Mouse (Mus musculus): ENCODE data around the gene AI597479.
"Not testable (repeated sequence)": the region's sequence is repeated elsewhere in the genome, so short reads cannot be mapped to it uniquely, and the experiment has no call there.

Gene AI597479

DNA sequence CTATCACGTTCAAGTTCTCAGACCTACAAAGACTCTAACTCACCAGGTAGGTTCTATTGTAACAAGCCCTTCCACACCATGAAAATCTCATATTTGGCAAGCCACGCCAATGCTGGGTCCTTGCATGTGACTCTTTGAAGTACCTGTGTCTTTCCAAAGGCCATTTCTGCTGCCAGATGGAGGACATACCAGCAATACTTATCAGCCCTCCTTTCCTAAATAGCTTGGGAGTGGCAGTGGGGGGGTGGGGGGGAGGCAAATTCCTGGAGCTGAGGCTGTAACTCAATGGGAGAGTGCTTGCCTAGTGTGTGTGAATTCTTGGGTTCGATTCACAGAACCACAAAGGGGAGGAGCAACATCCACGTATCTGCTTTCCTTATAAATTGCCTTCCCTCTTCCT, 26.2 kb downstream of the AI597479 start:
- no peak for ATAC-seq (ENCODE audit: low TSS enrichment)

DNA sequence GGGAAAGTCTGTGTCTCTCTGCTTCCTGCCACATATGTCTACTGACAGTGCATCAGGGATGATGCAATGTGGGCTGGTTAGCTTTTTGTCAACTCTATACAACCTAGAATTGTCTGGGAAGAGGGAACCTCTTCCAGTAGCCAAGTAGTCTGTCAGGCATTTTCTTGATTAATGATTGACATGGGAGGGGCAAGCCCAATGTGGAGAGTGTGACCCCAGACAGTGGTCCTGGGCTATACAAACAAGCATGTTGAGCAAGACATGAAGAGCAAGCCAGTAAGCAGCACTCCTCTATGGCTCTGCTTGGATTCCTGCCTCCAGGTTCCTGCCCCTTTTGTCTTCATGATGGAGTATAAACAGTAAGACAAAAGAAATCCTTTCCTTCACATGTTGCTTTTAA, 28.7 kb downstream of the AI597479 start:
- ATAC-seq (ENCODE audit: low TSS enrichment) = no peak

DNA sequence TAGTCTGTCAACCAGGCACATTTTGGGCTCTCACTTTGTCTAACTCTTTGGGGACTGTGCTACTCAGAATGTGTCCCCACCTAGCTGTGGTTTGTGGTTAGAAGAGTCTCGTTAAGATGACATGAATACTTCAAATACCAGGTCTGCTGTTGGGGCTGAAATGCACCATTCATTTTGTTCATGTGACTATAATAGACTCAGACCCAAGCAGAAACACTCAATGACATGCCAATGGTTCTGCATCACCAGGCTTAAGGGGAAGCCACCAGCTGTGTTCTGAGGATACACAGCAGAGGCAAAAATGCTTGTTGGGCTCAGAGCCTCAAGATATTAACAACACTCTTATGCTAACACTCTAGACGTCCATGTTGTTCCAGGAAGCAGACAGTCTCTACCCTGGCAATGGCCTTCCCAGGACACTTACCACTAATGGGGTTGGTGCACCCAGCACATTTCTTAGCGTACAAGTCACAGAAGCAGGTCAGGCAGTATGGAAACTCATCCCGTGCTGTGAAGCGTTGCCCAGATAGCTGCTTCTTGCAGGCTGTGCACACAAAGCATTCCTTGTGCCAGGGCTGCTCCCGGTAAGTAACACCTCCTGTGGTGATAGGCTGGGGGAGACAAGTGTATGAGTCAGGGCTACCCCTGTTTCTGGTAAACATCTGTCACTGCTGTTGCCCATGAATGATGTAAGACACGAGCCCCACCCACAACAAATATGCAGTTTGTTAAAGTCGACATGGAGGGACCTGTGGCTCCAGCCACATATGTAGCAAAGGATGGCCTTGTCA, 29.5 kb downstream of the AI597479 start:
- ATAC-seq (ENCODE audit: low TSS enrichment) = peak; percentile 31; the same call in 1 of the 2 replicates

DNA sequence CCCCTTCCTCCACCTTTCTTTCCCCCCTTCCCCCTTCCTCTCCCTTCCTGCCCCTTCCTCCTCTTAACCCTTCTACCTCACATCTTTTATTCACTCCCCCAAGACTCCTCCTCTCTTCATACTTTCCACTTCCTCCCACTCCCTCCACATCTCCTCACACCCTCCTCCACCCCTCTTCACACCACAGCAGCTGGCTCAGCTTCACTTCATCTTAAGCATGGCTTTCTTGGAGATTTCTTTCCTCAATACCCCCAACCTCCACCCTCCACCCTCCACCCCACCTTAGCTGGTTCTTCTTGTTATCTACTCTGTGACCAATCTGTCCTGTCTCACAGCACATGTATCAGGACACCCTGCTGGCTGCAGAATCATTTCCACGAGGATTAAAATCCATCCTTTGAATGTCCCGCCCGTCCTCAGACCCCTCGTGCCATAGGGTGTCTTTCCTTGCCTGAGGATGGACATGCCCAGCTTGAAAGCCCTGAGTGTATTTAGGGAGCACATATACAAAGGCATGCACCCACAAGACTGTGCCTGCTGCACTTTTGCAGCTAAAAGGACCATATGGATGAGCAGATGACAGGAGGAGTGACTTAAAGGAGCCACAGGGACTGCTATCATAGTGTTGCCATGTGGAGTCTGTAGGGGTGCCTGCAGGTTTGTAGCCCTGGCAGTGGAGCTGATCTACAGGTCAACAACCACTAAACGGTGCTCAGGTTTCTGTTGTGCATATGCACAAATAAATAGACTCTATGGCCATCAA, 31.9 kb downstream of the AI597479 start:
- peak; percentile 39 for ATAC-seq (ENCODE audit: low TSS enrichment)

DNA sequence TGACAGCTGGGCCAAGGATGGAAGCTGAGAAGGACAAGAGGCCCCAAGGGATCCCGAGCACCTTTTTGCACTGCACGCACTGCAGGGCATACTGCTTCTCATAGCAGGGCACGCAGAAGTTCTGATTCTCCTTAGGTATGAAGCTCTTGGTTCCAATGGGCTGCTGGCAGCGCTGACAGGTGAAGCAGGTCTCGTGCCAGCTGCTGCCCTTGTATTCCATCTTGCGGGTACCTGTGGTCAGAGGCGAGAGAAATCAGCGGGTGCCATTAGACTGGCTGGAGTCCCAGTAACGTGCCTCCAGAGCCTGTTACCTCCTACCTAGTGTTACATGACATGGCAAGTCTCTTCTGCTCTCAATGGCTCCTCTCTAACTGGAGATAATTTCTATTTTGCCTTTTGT, 33.1 kb downstream of the AI597479 start:
- ATAC-seq (ENCODE audit: low TSS enrichment) = no peak

DNA sequence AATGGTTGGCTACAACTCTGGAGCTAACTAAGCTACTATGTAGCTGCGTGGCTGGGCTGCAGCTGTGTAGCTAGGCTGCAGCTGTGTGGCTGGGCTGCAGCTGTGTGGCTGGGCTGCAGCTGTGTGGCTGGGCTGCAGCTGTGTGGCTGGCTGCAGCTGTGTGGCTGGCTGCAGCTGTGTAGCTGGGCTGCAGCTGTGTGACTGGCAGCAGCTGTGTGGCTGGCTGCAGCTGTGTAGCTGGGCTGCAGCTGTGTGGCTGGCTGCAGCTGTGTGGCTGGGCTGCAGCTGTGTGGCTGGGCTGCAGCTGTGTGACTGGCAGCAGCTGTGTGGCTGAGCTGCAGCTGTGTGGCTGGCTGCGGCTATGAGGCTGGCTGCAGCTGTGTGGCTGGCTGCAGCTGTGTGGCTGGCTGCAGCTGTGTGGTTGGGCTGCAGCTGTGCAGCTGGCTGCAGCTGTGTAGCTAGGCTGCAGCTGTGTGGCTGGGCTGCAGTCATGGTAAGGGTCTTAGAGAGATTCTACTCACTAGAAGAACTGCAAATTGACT, 38.0 kb downstream of the AI597479 start:
- ATAC-seq (ENCODE audit: low TSS enrichment) = not testable (repeated sequence)

DNA sequence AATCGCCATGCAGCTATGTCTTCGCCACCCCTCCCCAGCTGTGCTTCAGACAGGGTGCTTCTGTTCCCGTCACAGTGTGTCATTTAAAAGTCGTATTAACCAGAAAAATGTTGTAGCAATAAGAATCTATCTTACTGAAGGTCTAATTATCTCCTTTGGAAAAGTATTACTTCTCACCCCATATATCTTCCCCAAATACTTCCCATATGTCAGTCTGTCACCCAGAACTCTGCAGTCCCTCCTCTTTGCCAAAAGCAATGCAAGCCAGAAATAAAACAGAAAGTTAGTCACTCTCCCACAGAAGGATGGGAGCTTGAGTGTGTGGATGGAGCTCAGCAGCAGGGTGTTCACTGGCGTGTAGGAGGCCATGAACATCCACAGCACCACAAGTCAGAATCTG, 38.8 kb downstream of the AI597479 start:
- peak; percentile 77 for ATAC-seq (ENCODE audit: low TSS enrichment)

DNA sequence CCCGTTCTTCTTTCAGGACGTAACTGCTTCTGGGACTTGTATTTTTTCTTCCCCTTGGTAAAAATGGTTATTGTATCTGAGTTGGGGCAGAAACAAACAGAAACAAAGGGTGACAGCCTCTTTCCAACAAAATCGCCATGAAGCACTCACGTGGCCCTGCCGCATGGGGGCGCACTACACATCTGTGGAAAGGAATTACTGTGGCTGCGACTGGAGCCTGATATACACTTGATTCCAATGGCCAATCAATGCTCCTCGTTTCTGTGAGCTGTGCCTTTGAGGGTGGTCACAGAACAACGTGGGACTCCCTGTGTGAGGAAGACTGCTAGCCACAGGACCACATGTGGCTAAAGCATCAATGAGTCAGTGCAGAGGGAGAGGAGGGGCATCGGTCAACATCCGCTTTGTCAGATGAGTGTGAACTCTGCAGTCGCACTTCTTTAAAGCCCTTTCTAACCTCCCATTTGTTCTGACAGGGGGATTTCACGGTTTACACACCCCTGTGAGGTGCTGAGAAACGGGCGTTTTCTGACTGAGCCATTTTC, 39.8 kb downstream of the AI597479 start:
- no peak for ATAC-seq (ENCODE audit: low TSS enrichment)

DNA sequence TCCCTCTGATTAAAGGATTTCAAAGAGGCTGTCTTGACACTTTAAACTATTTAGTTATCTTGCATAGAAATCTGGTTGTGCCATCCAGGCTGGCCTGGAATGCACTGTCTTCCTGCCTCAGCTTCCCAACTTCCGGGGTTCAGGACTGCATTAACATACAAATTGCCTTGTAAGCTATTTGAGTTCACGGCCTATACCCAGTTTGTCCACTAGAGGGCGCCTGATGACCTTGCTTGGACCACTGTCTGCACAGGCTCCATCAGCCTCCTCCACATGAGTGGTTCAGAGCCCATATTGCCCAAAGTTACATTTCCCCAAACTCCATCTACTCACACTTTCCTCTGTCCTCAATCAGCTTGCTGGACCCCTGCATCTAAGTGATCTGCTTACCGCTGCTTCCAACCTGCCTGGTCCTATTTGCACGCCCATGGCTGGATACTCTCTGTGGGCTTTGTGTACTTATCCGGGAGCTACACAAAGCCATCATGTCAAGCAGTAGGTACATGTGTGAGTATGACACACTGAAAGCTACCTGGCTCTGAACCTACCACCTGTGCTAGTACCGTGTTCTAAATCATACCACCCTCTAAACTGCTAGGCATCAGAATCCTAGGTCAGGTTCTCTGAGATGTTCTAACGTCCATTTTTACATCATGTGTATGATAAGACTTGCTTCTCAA, 41.2 kb downstream of the AI597479 start:
- peak; percentile 22 for ATAC-seq (ENCODE audit: low TSS enrichment)

DNA sequence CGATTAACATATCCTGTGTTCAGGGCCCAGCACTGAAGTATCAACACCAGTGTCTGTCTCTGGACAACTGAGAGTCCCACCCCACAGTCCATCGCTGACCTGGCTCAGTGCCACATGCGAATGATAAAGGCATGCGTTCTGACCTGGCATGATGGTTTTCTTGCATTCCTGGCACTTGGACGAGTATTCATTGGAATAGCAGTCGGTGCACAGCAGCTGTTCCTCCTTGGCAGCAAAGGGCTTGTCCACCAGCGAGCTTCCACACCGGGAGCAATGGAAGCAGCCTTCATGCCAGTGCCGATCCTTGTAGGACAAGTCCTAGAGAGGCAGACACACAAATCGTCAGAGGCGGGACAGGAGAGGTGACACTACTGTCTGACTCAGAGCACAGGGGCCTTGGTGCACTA, 43.0 kb downstream of the AI597479 start:
- peak; percentile 5; the same call in 1 of the 2 replicates for ATAC-seq (ENCODE audit: low TSS enrichment)

DNA sequence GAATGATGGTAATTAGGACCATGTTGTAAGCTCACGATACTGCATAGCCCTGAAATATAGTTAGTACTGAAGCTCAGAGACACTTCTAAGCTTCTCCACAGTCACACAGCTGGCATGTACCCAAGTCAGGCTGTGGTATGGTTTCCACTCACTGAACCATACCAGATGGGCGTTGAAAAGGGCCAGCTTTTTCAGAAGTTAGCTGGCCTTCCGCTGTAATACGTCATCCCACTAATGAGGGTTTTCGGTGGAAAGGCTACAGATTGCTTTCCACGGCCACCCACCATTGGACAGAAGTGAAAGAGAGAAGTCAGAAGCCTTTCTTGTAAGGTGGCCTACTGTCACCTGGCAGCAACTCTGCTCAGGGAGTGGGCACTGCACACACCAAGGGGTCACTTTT, 44.3 kb downstream of the AI597479 start:
- no peak for ATAC-seq (ENCODE audit: low TSS enrichment)

DNA sequence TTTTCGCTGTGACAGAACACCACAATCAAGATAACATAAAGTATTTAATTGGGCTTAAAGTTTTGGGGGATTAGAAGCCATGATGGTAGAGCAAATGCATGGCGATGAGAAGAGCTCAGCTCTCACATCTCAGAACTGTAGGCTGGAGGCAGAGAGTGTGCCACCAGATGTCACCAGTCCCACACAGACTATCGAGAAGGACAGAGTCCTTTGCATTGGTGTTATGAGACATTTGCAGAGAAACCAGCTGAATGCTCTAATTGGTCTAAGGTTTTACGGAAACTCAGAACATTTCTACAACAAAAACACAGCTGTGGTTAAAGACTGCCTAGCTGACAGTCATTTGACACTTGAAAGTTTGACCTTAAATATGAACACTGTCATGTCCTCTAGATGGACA, 44.8 kb downstream of the AI597479 start:
- ATAC-seq (ENCODE audit: low TSS enrichment) = peak; percentile 50

DNA sequence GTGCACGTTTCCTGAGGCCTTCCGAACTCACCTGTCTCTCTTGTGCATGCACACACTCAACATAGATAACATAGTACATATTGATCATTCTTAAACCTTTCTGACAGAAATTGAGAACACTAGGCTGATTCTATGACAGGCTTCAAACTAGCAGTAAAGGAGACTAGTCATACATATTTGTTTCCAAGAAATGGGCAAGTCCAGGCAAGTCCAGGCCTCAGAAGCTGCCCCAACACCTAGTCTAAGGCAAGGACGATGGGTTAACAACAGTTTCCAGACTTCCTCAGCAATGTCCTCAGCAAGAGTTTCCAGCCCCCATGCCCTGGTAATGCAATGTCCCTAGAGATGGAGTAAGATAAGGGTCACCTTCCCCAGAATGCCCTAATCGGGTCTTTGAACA, 45.3 kb downstream of the AI597479 start:
- no peak for ATAC-seq (ENCODE audit: low TSS enrichment)

DNA sequence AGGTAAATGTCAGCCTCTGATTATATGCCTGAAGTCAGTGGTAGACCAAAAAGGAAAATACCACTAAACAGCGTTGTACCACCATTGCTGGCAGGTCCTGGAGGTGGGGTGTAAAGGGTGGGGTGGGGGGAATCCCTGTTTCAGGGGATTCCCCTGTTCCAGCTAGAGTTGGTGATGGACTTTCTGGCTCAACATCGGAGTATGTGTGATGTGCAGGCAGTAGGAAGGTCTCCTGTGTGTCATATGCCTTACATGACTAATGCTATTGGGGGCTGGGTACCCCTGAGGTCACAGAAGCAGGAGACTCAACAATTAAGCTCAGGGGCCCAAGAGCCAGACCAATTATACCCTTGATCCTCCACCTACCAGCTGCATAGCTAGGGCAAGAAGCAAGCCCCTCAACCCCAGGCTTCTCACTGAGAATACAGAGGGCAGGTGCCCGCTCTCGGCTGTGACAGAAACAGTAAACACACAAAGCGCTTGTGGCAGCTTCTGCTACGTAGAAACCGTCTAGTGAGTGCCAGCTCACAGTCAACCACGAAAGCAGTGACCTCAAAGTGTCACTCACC, 45.9 kb downstream of the AI597479 start:
- no peak for ATAC-seq (ENCODE audit: low TSS enrichment)

DNA sequence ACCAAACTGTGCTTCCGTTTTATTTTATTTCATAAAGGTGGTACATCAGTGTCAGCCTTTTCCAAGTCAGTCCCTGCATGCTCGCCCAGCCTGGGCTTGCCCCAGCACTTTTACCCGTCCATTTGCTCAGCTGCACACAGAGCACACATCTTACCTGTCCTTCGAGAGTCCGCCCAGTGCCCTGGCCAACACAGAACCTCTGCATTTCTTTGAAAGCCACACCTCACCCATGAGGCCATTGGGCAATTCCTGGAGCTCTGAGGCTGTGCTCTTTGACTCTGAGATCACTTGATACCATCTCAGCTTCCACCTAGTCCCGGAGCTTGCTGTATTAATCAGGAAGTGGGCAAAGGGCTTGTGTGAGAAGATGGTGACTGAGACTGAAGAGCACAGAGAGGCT, 46.9 kb downstream of the AI597479 start:
- no peak for ATAC-seq (ENCODE audit: low TSS enrichment)

DNA sequence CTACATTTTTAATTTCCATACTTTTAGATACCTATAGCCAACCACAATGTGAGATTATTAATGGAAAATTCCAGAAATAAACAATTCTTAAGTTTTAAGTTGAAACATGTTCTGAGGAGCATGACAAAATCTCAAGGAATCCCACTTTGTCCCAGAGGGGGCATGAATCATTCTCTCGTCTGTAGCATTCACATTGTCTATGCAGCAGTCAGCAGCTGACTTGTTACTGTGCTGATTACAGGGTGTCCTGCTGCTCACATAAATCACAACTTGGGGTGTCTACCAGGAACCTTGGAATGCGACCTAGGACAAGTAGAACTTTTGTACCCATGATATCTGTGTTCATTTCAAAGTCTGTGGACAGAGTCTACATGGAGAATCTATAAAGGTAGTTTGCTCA, 49.0 kb downstream of the AI597479 start:
- ATAC-seq (ENCODE audit: low TSS enrichment) = no peak

DNA sequence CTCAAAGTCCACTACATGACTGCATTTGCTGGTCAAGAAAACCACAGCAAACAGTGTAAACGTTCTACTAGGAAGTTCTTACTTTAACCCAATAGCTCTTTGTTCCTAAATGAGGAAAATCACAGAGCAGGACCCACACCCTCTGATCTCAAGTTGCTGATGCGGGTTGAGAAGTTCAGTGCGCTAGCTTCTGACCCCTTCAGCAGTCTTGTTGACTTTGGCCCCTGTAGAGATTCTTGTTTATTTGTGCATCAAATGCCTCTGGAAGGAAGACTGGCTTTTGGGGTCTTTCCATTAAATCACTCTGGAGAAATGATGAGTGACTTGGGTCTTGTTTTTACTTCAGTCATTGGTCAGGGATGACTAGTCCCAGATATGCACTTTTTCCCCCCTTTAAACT, 51.7 kb downstream of the AI597479 start:
- no peak for ATAC-seq (ENCODE audit: low TSS enrichment)

DNA sequence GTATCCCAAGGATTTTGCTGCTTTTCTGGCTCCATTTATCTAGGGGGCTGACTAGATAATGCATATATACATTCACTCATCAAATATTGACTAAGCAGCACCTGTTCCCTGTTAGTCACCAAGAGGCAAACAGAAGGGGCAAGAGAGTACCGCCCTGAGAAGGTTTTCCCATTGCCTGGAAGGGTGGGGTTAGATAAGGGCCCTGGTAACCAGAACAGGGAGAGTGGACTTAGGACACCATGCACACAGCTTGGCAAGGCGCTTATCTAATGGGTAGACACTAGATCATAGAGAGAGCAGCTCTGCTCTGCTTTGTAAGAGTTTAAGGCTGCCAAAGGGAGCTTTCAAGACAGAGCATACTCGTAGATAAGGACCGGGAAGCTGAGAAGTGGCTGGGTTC, 54.1 kb downstream of the AI597479 start:
- ATAC-seq (ENCODE audit: low TSS enrichment) = no peak

DNA sequence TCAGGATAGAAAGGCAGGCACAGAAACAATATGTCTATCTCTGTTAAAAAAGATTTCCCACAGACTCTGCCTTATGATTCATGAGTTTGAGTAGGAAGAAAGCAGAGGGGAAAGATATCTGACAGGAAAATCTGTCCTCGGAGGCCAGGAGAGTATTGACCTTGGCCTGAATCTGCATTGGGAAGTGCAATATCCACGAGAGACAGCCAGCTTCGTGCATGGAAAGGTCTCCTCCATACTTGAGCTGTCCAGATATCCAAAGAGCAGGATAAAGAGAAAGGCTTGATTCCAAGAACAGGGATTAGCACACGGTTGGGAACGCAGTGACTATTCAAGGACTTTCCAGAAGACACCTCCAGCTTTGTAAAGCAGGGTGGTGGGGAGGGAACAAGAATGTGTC, 55.0 kb downstream of the AI597479 start:
- peak; percentile 39 for ATAC-seq (ENCODE audit: low TSS enrichment)

DNA sequence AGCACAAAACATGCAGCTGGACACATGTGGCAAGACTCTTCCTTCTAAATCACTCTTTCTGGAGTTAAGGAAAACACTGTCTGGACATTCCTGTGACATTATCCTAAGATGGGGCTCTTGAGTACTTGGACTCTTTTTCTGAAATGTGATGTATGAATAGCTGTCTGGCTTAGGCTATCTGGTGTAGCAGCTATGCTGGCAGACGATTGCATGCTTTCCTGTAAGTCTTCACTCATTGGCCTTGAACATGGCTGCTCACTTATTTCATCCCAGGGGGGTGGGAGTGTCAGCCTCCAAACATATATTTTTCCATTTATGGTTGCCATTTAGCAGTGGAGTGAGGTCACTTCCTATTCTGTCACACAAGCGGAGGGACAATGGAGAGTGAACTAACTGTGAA, 56.0 kb downstream of the AI597479 start:
- ATAC-seq (ENCODE audit: low TSS enrichment) = no peak

DNA sequence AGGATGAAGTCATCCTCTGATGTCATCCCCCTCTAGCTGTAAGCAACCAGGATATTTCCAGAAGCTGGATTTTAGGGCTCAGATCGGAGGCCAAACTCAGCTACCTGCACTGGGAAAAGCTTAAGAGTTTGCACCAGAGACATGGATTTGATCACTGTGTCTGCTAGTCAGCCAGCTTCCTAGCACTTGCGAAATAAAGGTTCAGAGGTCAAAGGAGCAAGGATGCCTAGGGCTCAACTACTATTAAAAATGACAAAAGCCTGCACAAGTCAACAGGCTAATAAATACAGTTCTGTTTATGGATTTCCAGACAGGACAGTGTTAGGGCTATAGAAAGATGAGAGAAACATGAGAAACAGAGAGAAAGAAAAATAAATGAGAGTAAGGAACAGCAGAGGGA, 59.4 kb downstream of the AI597479 start:
- no peak for ATAC-seq (ENCODE audit: low TSS enrichment)

DNA sequence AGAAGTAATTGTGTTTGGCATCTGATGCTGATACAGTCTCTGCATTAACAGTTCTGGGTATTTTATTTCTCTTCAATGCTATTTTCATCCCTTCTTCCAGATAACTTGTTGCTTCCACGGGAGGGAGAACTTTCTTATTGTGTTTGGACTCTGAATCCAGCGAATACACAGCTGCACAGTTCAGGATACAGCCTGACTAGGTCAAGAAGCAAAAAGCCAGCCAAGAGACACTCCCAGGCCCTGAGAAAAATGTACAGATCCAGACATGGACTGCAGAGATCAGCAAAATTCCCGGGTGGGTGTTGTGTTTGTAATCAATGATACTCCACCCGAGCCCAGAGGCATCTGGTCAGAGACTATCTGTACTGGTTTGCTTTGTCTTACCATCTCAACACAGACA, 60.9 kb downstream of the AI597479 start:
- ATAC-seq (ENCODE audit: low TSS enrichment) = no peak

Measured in frontal cortex, adult (tissue).